Mouse (Mus musculus) CD4-positive helper T cell, adult 2 months (primary cell): ENCODE data around the gene Cd44.

Experiments used
- DNase-seq: peaks from one replicate; pipeline ENCODE4 v3.0.0-alpha.2; 2012; ENCODE audit warnings: low read depth, missing footprints, low spot score

Cd44 gene

DNA sequence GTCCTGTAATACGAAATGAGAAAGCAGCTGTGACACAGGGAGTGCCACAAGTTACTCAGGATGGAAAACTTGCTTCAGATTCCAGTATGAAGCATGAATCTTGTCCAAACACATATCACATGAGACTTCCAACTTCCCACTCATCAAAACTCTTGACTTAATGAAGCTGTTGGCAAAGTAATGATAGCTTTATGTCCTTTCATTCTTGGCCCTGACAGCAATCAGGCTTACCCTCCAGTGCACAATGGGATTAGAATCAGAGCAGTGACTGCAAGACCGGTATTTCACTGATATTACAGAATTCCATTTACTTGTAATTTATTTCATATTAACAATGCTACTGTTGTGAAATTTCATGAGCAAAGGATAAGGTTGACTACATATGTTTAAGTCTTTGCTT, 137.5 kb downstream of the Cd44 start:
- DNase-seq = no peak

DNA sequence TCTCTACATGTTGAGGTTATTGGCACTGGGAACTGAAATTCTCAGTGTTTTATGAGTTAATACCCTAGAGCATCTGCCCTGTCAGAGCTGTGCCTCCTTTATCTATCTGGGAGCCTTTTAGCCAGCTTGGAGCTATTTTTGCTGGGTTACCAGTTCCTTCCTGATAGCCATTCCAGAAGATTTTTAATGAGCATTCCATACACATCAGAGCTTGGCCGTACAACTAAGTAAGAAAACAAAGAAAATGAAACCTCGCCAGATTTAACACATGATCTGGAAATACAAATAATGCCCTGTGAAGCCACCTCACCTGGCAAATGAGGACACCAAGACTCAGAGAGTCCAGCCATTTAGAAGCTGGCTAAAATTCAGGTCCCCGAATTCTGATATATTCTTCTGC, 138.3 kb downstream of the Cd44 start:
- no peak for DNase-seq
